Mouse (Mus musculus): ENCODE data around the gene F5. TPM values are rescaled to one million over a fixed set of nuclear protein-coding genes. Genes with fewer than 3 reads are reported as not detected.

Gene F5
- total and polyA plus RNA-seq, 2 experiments from 2014 or later, result 0.05 TPM; not detected in 1

DNA sequence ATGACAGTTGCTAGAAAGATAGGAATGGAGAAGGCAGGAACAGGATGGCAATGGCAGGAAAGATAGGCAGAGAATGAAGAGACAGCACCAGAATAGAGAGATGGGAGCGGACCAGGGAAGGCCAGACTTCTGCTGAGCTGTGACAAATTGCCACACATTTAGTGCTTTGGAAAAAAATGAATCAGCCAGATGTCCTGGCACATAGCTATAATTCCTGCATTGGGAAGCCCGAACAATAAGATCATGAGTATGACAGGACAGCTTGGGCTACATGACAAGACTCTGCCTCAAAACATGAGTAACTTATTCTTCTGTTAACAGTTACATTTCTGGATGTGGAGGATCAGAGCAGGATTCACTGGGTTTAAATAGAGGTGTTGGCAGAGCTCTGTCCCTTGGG is 8.1 kb downstream of the F5 start:
- Histone ChIP-seq H3K36me3 (replicated peaks; ENCODE audit: control insufficient read depth, insufficient read depth, low read length) (no peaks in the 10 kb centered on the region), H3K4me1 (ENCODE audit: control insufficient read depth, insufficient read depth) (no peaks in the 10 kb centered on the region), H3K27me3 (ENCODE audit: control insufficient read depth, insufficient read depth, low read length) (no peaks in the 10 kb centered on the region), H3K4me3 (ENCODE audit: low read depth, low read length) (no peak overlapping the region), H3K9ac (replicated peaks; ENCODE audit: low read depth, low read length) (no peak overlapping the region), H3K27ac (ENCODE audit: low read depth) (no peak overlapping the region), H3K9me3 (replicated peaks; ENCODE audit: control insufficient read depth, low read length) (no peaks in the 10 kb centered on the region), H3K4me2 (ENCODE audit: low read depth, low read length) (no peak overlapping the region)
- DNase-seq (ENCODE audit: low spot score) (no peak), ATAC-seq (ENCODE audit: insufficient read depth, low read depth) (no peak)
- TF ChIP-seq EP300 (IDR thresholded peaks at IDR 0.05; ENCODE audit: low read depth) (no peak), CTCF (IDR thresholded peaks at IDR 0.05; ENCODE audit: low read depth) (no peak)
- 78% methylated on average over 2 of the region's 2 CpGs for WGBS

GRCm38 (mm10) chr1:164162745-164163144 is 11.1 kb downstream of the F5 start:
- 66% methylated on average over 5 of the region's 5 CpGs for WGBS

GRCm38 (mm10) chr1:164168818-164169217 is 17.2 kb downstream of the F5 start:
- no peak for DNase-seq (ENCODE audit: low spot score)
- Histone ChIP-seq H3K9ac (replicated peaks; ENCODE audit: low read depth, low read length) (no peak overlapping the region), H3K9me3 (replicated peaks; ENCODE audit: control insufficient read depth, low read length) (no peaks in the 10 kb centered on the region), H3K4me1 (ENCODE audit: control insufficient read depth, insufficient read depth) (no peaks in the 10 kb centered on the region), H3K27me3 (ENCODE audit: control insufficient read depth, insufficient read depth, low read length) (no peaks in the 10 kb centered on the region), H3K27ac (ENCODE audit: low read depth) (no peak overlapping the region), H3K4me2 (ENCODE audit: low read depth, low read length) (no peak overlapping the region), H3K4me3 (ENCODE audit: low read depth, low read length) (no peak overlapping the region), H3K36me3 (replicated peaks; ENCODE audit: control insufficient read depth, insufficient read depth, low read length) (no peaks in the 10 kb centered on the region)
- no peak for TF ChIP-seq EP300 (IDR thresholded peaks at IDR 0.05; ENCODE audit: low read depth)
- TF ChIP-seq CTCF (IDR thresholded peaks at IDR 0.05; ENCODE audit: low read depth), result no peak
- ATAC-seq (ENCODE audit: insufficient read depth, low read depth), result no peak
- 67% methylated on average over 4 of the region's 4 CpGs for WGBS

More at GRCm38 (mm10) chr1:164162745-164163144, 11.1 kb downstream of the F5 start:
- no peak for DNase-seq (ENCODE audit: low spot score)
- H3K9ac ChIP-seq (replicated peaks; ENCODE audit: low read depth, low read length), result no peak overlapping the region
- H3K27ac ChIP-seq (ENCODE audit: low read depth), result no peak overlapping the region
- H3K36me3 ChIP-seq (replicated peaks; ENCODE audit: control insufficient read depth, insufficient read depth, low read length), result no peaks in the 10 kb centered on the region
- H3K27me3 ChIP-seq (ENCODE audit: control insufficient read depth, insufficient read depth, low read length), result no peaks in the 10 kb centered on the region
- no peak overlapping the region for H3K4me2 ChIP-seq (ENCODE audit: low read depth, low read length)
- TF ChIP-seq CTCF (IDR thresholded peaks at IDR 0.05; ENCODE audit: low read depth) (no peak), EP300 (IDR thresholded peaks at IDR 0.05; ENCODE audit: low read depth) (no peak)
- no peak overlapping the region for H3K4me3 ChIP-seq (ENCODE audit: low read depth, low read length)
- ATAC-seq (ENCODE audit: insufficient read depth, low read depth), result no peak
- no peaks in the 10 kb centered on the region for H3K4me1 ChIP-seq (ENCODE audit: control insufficient read depth, insufficient read depth)
- H3K9me3 ChIP-seq (replicated peaks; ENCODE audit: control insufficient read depth, low read length), result no peaks in the 10 kb centered on the region

- no peaks in the 10 kb centered on the region for H3K36me3 ChIP-seq (replicated peaks; ENCODE audit: control insufficient read depth, insufficient read depth, low read length)
- no peaks in the 10 kb centered on the region for H3K9me3 ChIP-seq (replicated peaks; ENCODE audit: control insufficient read depth, low read length)
- no peak overlapping the region for H3K27ac ChIP-seq (ENCODE audit: low read depth)
- TF ChIP-seq EP300 (IDR thresholded peaks at IDR 0.05; ENCODE audit: low read depth) (no peak), CTCF (IDR thresholded peaks at IDR 0.05; ENCODE audit: low read depth) (no peak)
- no peak overlapping the region for H3K4me3 ChIP-seq (ENCODE audit: low read depth, low read length)
- H3K9ac ChIP-seq (replicated peaks; ENCODE audit: low read depth, low read length), result no peak overlapping the region
- no peak for DNase-seq (ENCODE audit: low spot score)
- WGBS, result 44% methylated on average over 2 of the region's 2 CpGs
- H3K4me1 ChIP-seq (ENCODE audit: control insufficient read depth, insufficient read depth), result no peaks in the 10 kb centered on the region
- H3K4me2 ChIP-seq (ENCODE audit: low read depth, low read length), result no peak overlapping the region
- ATAC-seq (ENCODE audit: insufficient read depth, low read depth), result no peak
- H3K27me3 ChIP-seq (ENCODE audit: control insufficient read depth, insufficient read depth, low read length), result no peaks in the 10 kb centered on the region
Observed at GRCm38 (mm10) chr1:164170434-164170833, 18.8 kb downstream of the F5 start.

DNA sequence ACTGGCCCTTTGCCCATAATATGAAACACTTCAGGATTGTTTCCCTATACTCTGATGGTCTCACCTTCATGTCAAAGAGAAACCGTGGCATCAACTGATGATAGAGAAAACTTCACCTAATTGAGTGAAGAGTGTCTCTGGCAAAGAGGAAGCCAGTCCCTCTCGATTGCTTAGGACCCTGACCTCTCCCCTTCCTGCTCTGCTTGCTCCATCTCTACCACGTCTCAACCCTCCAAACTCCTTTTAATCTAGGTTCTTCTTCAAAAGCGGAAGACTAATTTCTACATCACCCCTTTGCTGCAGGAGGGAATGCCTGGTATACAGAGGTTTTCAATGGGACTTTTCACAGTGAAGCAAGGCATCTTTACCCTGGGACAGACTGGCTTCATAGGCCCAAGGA is 21.5 kb downstream of the F5 start:
- ATAC-seq (ENCODE audit: insufficient read depth, low read depth) (no peak), DNase-seq (ENCODE audit: low spot score) (no peak)
- no peak overlapping the region for H3K9ac ChIP-seq (replicated peaks; ENCODE audit: low read depth, low read length)
- H3K4me1 ChIP-seq (ENCODE audit: control insufficient read depth, insufficient read depth), result no peaks in the 10 kb centered on the region
- TF ChIP-seq EP300 (IDR thresholded peaks at IDR 0.05; ENCODE audit: low read depth) (no peak), CTCF (IDR thresholded peaks at IDR 0.05; ENCODE audit: low read depth) (no peak)
- no peak overlapping the region for H3K27ac ChIP-seq (ENCODE audit: low read depth)
- H3K4me3 ChIP-seq (ENCODE audit: low read depth, low read length), result no peak overlapping the region
- H3K9me3 ChIP-seq (replicated peaks; ENCODE audit: control insufficient read depth, low read length), result no peaks in the 10 kb centered on the region
- H3K4me2 ChIP-seq (ENCODE audit: low read depth, low read length), result no peak overlapping the region
- no peaks in the 10 kb centered on the region for H3K36me3 ChIP-seq (replicated peaks; ENCODE audit: control insufficient read depth, insufficient read depth, low read length)
- WGBS, result 65% methylated on average over 4 of the region's 4 CpGs
- H3K27me3 ChIP-seq (ENCODE audit: control insufficient read depth, insufficient read depth, low read length), result no peaks in the 10 kb centered on the region

DNA sequence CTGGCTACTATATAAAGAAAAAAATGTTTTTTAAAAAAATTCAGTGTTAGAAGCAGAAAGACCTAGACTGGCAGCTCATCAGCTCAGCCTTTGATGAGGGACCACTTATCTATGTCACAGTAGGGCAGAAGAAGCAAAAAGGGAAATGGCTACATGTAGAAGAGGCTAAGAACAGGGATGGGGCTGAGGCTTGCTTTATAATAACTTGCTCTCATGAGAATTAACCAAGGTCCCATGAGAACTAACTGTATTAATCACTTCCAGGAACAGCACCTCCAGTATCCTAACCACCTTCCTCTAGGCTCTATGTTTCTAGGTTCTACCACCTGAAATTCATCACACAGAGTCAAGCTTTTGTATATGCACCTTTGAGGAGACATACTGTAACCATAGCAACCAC is 25.2 kb downstream of the F5 start:
- H3K27me3 ChIP-seq (ENCODE audit: control insufficient read depth, insufficient read depth, low read length), result no peaks in the 10 kb centered on the region
- TF ChIP-seq EP300 (IDR thresholded peaks at IDR 0.05; ENCODE audit: low read depth) (no peak), CTCF (IDR thresholded peaks at IDR 0.05; ENCODE audit: low read depth) (no peak)
- H3K9ac ChIP-seq (replicated peaks; ENCODE audit: low read depth, low read length), result no peak overlapping the region
- DNase-seq (ENCODE audit: low spot score) (no peak), ATAC-seq (ENCODE audit: insufficient read depth, low read depth) (no peak)
- H3K27ac ChIP-seq (ENCODE audit: low read depth), result no peak overlapping the region
- no peaks in the 10 kb centered on the region for H3K9me3 ChIP-seq (replicated peaks; ENCODE audit: control insufficient read depth, low read length)
- no peaks in the 10 kb centered on the region for H3K4me1 ChIP-seq (ENCODE audit: control insufficient read depth, insufficient read depth)
- H3K4me2 ChIP-seq (ENCODE audit: low read depth, low read length), result no peak overlapping the region
- no peak overlapping the region for H3K4me3 ChIP-seq (ENCODE audit: low read depth, low read length)
- no peaks in the 10 kb centered on the region for H3K36me3 ChIP-seq (replicated peaks; ENCODE audit: control insufficient read depth, insufficient read depth, low read length)
